Mouse (Mus musculus) CH12F3 (cell line): Measurements from ENCODE around the gene Cnr2.

Experiments
- in situ Hi-C: fragments of 300-500 bp; cut with MboI; formaldehyde crosslinking; loops from 2 replicates; pipeline ENCODE4 v1.14.3; 2020; ENCODE audit warnings: low sequenced_read_pairs

Gene Cnr2

DNA sequence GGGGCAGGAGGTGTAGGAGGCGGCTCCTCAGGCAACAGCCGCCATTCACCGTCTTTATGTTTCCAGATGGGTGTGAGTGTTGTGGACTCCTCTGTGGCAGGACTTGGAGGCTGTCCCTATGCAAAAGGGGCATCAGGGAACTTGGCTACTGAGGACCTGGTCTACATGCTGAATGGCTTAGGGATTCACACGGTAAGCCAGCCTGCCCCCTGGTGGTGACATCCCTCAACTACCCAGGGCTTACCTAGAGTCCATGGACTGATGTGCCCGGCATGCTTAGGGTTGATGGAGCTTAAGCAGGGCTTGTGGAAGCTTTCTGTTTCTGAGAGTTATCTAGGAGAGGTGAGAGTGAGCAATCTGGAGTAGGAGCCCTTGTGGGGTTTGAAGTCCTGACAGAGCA, 65.5 kb downstream of the Cnr2 start:
- in situ Hi-C loops = no loop called here

DNA sequence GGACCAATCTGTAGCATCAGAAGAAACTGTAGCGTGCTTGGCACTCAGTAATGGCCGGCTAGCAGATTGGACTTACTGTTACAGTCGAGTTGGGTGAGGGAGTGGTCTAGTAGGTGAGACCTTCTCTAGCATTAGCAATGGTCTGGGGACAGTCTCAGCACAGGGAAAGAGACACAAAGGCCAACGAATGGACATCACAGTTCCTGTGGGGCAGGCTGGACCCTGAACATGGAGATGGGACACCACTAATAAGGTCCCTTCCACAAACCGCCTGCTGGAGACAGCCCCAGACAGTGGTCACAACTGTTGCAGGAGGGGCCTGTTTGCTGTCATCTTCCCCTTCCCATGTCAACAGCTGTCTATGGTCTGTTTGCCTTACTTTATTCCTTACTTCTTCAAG, 66.5 kb downstream of the Cnr2 start:
- in situ Hi-C loops = no loop called here

DNA sequence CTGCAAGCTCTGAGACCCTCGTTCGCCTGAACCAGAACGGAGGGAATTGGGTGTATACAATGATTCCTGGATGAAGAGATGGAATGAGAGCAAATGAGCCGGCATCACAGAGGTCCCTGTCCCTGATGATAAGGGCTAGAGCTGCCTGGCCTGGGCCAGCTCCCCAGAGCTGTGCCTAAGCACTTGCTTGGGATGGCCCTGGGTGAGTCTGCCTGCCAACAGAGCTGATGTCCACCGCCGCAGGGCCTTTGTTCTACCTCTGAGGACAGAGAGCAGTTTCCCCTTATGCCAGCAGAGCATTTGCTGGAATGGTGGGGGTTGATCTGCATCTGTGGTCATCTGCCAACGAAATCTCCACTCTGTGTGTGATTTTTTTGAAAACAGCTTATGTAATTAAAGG, 67.0 kb downstream of the Cnr2 start:
- in situ Hi-C loops = no loop called here

DNA sequence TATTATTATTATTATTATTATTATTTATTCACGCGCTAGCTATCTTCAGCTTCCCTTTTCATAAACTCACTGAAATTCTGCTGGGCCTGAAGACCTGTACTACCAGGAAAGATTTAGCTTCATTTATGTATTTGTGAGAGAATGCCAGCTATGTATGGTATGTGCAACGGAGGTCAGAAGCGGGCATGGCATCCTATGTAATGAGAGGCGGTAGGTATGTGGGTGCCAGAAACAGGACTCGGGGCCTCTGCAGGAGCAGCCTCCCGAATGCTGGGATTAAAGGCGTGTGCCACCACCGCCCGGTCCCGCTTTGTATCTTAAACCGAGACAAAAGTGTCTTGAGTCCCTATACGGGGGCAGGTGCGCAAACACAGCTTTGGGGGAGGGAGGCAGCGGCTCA, 67.8 kb downstream of the Cnr2 start:
- in situ Hi-C loops = no loop called here

DNA sequence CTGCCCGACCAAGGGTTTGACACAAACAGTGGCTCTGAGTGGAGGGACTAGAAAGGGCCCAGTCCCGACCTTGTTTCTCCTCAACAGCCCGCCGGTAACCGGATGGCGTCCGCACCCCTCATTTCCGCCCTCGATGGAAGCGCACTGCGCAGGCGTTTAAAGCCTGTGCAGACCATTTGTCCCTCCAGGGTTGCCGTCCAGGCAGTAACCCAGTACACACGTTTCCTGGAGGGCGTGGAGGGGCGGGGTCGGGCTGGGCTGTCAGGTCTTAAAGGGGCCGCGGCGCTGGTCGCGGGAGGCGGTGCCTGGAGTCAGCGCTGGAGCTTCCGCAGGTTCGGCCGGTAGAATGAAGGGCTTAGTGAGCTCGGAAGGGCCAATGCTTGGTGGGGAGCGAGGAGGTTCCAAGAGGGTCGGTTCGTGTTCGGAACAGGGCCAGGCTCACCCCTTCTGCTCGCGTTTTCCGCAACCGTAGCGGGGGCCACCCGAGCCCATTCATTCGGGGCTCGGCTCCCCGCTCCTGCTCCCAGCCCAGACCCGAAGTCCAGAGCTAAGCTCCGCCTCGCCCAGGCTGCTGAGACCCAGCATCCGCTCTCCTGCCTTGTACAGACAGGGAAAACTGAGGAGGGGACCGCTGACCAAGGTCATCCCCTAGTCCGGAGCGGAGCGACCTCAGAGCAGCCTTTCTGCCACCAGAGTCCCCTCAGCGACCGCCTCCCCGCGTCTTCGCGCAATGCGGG, 68.4 kb downstream of the Cnr2 start, which contains the start of gene Gale:
Gene Gale, plus strand, starts transcription at position 271 of the 737 bp plus-strand sequence.
- in situ Hi-C loops = no loop called here

DNA sequence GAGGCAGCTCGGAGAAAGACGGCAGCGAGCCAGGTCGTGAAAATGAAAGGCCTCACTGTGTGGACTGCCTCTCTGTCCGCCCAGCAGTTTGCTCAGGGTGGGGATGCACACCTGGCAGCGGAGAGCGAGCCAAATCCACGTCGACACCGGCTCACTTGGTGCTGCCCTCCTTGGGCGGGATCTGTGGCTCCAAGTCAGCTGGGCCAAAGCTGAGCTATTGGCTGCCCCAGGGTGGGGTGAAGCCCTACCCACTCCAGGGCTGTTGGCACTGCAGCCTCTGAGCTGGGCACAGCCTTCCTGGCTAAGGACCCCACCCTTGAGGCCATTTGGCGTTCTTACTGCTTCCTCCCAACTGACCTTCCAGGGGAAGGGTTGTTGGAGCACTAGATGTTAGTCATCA, 69.2 kb downstream of the Cnr2 start:
- in situ Hi-C loops = no loop called here

DNA sequence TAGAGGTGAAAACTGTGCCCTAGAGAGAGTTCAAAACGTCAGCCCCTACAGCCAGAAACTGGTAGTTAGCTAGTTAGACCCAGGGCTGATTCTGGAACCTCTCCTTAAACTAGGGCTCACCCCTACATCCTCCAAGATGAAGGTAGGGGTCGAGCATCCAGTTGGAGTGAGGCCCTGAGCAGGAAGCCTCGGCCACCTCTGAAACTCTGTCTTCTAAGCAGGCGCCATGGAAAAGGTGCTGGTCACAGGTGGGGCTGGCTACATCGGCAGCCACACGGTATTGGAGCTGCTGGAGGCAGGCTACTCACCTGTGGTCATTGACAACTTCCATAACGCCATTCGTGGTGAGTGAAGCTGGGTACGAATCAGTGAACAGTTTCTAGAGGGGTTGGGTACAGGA, 69.9 kb downstream of the Cnr2 start:
- in situ Hi-C loops = no loop called here

DNA sequence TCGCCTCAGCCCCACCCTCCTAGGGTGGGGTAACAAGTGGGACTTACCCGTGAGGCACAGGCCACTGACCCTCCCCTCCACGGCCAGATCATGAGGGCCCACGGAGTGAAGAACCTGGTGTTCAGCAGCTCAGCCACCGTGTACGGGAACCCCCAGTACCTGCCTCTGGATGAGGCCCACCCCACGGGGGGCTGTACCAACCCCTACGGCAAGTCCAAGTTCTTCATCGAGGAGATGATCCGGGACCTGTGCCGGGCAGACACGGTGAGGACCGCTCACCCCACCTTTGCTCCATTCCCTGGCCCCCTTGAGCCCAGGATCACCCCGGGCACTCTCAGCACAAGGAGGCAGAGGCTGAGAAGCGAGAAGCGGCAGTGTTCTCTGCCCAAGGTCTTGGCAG, 71.1 kb downstream of the Cnr2 start:
- in situ Hi-C loops = no loop called here

DNA sequence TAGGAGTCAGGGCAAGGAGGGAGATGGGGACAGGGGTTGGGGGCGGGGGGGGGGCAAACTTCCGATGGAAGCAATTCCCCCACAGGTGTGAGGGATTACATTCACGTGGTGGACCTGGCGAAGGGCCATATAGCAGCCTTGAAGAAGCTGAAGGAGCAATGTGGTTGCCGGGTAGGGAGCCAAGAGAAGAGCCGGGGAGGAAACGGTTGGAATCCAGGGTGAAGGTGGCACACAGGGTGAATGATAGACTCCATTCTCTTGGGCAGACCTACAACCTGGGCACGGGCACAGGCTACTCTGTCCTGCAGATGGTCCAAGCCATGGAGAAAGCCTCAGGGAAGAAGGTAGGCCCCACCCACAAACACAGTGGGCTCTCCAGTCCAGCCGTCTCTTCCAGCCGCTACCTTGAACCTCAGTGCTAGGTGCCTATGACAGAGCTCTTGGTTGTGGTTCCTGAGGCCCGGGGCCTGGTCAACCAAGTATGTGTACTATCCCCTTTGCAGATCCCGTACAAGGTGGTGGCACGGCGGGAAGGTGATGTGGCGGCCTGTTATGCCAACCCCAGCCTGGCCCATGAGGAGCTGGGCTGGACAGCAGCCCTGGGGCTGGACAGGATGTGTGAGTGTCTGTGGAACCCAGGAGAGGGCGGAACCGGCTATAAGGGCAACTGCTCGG, 72.0 kb downstream of the Cnr2 start:
- in situ Hi-C loops = no loop called here

DNA sequence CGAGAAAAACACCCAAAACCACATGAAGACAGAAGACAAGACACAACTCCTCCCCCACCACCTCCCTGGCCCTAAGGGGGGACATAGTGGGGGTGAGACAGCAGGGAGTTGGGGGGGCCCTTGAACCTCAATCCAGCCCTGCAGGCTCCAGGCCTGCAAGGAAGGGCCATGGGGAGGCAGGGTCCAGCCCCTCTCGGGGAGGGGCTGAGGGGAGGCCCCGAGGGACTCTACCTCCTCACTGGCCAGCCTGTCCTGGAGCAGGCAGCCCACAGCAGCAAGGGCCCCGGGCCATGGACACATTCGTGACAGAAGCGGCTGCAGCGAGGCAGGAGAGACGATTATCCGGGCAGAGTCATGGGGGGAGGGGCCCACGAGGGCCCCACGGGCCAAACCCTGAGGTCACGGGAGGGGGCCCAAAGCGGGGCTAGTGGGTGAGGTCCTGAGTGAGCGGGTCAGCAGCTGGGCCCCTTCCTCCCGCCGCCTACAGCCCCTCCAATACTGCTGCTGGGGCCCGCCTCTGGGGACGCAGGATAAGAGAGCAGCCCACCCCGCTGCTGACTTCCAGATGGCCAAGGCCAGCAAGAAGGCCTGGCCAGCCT, 73.2 kb downstream of the Cnr2 start:
- in situ Hi-C loops = no loop called here

DNA sequence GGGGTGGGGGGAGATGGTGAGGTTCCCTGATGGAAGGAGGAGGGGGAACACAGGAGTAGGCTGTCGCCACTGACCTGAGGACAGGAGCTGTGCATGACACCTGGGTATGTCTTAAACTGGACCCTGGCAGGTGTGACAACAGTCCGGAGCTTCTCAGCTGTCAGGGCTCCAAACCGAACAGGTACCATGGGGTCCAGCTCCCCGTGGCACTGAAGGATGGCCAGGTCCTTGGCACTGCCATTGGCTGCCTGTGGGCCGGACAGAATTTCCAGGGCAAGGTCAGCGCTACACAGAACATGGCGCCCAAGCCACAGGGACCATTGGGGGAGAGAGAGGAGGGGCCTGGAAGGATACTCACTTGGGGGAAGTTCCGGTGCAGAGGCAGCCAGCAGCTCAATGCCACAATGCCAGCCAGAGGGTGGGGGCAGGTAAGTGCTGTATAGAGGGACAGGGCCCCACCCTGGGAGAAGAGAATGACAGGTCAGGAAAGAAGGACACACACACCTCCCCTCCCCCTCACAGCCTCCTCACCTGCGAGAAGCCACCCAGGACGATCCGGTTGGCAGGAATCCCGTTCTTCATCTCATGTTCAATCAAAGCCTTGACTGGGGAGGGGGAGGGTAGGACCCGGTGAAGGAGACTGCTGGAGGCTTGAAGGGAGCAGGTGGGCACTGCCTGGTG, 74.0 kb downstream of the Cnr2 start:
- in situ Hi-C loops = no loop called here
